Mouse (Mus musculus) gastrocnemius, postnatal 10 days (tissue): ENCODE measurements at regions not wholly inside any gene's neighbourhood (a gene's known extent, or its start where the extent isn't known, plus 50 kb on each side); places are given as distances from the start of the nearest gene placed in this dataset.

ENCODE experiments used
- DNase-seq: peaks from one replicate; pipeline ENCODE4 v3.0.0; 2021; ENCODE audit warnings: mixed read lengths

DNA sequence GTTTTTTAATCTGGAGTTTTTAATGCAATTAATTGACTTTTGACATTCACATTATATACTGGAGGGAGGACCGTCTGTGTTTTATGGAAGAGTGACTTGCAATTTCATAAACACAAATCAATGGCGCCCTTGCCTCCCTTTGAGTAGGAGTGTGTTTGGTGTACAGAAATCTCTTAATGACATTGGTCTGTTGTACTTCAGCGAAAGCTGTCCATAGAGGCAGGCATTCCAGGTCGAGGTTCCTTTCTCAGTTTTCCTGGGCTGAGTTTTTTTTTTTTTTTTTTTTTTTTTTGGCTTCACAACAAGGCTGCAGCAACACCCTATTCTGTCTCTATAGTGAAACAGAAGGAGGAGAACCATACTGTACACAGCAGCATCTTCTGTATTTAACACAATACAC, 427.4 kb upstream of the Ccnh start:
- no peak for DNase-seq

DNA sequence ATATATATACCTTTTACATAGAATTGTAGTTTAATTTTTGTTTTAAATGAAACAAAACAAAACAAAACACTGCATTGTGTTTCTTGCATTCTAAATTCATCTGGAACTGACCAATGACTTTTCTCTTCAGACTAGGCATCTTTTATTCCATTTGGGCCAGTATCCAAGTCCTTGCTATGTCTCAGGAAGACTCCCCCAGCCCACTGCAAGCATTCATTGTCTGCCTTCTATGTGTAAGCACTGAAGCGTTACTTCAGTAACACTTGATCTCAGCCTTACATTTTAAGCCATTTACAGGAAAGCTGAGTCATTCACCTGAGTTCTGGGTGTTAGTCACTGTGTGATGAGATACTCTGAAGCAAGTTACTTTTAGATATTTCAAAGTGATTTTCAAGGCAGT, 425.3 kb upstream of the Ccnh start:
- DNase-seq: no peak

DNA sequence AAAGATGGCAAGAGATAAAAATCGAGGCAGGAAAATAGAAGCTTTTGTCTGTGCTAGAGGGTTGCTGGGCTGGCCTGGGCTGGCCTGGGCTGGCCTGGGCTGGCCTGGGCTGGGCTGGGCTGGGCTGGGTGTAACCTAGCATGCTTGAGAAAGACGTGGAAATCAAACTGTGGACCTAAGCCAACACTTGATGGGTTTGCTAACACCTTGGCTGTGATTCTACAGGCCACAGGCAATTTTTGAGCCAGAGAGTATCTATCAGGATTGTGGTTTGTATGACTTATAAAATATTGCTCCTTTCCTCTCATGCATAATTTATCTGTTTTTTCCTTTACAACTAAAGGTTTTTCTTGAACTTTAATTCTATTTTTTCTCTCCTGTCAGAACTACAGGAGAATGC, 417.3 kb upstream of the Ccnh start:
- DNase-seq: no peak

DNA sequence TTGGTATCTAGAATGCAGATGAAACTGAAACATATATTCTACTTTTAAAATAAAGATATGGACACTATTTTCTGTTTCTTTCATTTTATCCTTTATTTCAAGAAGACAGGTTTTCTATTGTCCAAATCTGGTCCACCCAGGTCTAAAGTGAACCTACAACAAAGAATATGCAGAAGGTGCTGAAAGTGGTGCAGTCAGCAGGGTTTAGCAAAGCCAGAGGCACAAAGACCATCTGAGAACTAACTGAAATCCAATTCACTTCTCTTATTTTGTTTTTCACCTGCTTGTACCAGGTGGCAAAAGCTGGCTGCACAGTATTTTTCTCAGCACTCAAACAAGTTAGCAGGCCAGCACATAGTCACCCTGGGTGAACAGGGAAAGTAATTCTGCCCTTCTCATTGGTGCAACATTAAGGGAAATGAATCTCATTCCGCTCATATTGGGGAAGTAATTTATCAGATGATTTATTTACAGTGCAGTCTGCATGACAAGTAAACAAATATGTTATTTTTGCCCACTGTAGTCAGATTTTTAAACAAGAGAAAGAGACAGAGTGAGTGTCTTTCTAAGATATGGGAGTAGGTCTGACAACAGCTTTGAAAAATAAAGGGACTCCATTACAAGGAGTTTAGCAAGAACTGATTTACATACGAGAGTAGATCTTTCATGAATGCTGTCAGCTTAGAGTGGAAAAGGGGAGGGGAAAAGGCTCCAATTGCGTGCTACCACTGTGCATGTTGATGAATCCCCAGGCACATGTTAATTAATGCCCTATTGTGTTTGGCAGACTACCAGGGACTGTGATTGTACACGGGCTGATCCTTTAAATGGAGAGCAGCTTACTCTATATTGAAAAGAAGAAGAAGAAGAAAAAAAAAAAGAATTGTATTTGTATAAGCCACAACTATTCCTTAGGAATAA, 405.9 kb upstream of the Ccnh start:
- DNase-seq: no peak

DNA sequence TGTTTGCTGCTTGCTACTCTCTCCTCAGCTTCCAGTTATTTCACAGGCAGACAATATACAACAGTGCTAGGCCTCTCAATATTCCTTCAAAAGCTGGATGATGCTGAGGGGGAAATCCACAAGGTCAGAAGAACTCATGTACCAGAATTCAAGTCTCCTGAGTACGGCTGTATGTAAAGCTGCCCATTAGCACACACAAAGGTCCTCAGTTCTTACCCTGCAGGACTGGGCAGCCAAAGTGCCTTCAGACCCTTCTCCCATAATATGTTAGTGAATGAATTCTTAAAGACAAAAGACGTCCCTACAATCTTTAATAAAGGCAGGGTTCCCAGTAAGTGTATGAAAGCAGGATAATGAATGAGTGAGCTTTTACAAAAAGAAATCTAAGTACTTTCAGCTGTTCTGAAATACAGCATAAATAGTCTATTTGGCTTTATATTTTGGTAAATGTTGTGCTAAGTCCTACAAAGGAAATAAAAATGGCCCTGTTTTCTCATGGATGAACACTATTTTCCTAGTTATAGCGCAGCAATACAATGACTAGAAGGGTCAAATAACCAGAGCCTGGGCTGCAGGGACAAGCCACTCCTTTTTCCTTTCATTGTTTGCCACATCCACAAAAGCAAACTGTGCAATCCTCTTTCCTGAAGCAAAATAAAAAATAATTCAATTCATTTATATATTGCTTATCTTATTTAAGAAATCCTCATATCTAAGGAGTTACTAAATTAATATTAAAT, 384.8 kb upstream of the Ccnh start:
- DNase-seq: no peak

DNA sequence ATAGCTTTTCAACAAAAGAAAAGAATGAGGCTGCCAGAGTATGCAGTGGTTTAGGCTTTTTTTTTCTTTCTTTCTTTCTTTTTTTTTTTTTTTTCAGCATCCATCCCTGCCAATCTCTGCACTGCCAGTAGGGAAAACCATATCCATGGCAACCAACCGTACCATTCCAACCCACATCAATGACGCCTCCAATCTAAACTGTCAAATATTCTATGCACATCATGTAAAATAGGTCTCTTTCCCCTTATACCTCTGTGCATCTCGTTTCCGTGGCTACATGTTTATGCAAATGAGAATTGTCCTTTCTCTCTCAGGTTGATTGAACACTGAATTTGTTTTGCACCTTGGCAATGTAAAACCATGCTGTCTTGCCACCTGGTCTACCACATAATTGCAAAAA, 384.0 kb upstream of the Ccnh start:
- no peak for DNase-seq

DNA sequence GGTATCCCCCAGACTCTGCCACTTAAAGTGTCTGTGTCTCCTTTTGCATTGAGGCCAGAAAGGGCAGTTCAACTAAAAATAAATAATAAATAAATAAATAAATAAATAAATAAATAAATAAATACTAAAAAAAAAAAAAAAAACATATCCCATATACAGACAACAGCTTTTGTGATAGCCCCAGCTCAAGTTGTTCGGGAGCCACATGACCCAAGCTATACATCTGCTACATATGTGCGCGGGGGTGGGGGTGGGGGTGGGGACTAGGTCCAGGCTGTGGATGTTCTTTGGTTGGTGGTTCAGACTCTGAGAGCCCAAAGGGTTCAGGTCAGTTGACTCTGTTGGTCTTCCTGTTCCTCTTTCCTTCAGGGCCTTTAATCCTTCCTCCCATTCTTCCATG, 379.6 kb upstream of the Ccnh start:
- DNase-seq: no peak
